Mouse (Mus musculus): ENCODE data around the gene Cops8.

The Cops8 gene

DNA sequence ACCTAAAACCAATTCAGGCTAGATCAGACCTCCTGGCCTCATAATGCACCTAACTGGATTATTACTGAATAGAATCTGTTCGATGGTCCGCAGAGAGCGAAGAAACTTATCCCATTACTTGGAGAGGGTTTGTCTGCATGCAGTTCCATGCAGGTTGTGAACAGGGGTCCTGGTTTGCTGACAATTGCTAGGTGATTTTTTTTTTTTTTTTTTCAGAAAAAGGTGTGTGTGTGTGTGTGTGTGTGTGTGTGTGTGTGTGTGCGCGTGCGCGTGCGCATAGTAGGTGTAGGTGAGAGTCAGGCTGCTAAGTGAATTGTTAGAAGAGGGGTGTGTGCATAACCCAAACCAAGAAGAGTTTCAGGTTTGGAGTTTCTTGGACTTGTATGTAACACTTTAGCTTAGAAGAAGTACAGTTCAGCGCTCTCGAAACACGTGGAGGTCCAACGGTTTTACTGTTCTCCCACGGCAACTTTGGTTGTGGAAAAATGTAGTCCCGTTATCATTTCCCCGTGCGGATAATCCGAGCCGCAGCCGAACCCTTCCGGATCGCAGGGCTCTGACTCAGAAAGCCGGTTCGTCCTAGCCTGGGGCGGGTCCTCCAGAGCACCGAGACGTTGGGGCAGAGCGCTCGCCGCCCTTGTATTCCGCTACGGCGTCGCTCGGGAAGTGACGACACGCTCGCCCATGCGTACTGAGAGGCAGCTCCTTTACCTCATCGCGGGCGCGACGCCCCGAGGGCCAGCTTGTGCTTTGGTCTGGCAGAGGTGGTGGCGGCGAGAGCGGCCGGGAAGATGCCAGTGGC is at the start of gene Cops8:
Gene Cops8 (plus strand): TSS at position 223 of the 802 bp plus-strand sequence.
- peak; percentile 97 for DNase-seq

DNA sequence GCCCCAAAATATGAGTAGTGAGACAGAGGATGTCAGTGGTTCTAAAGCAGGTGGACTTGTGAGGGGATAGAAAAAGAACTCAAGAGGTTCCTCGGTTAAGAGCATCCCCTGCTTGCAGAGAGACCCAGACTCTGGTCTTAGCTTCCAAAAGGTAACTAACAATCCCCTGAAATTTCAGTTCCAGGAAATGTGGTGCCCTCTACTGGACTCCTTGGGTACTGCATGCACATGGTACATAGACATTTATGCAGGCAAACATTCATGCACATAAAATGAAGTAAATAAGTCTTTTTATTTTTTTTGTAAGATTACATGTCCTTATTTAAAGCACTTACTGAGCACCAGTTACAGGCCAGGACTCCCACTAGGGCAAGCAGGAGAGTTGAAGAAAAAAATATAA is 45.6 kb upstream of the Cops8 start:
- DNase-seq, result peak; percentile 41

DNA sequence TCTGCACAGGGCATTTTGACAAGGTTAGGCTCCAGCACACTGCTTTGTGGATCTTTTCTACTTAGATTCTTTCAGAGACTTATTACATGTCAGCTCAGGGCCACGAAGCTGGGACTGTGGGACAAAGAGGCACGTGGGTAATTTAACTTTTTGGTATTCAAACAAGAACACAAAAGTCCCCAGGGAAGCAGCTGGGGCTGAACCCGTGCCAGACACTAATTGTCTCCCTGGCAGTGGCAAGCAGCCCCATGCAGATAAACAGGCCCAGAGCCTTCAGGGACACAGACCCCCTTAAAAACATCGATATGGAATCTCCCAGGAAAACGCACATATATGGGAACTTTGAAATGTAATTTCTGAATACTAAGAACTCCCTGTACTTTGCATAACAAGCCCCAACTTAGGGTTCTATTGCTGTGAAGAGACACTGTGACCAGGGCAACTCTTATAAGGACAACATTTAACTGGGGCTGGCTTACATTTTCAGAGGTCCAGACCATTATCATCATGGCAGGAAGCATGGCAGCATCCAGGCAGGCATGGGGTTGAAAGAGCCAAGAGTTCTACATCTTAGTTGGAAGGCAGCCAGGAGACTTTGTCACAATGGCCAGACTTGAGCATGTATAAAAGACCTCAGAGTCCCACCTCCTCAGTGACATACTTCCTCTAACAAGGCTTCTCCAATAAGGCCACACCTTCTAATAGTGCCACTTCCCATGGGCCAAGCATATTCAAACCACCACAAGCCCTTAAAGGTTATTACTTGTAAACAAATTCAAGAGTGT is 41.6 kb upstream of the Cops8 start:
- peak; percentile 39 for DNase-seq

GRCm38 (mm10) chr1:90563945-90564344 is 38.8 kb upstream of the Cops8 start:
- no peak for DNase-seq

- no peak for DNase-seq
These were observed 35.9 kb upstream of the Cops8 start for GRCm38 (mm10) chr1:90566664-90567440.

- no peak for DNase-seq
These were observed 28.9 kb upstream of the Cops8 start for GRCm38 (mm10) chr1:90573831-90574230.

DNA sequence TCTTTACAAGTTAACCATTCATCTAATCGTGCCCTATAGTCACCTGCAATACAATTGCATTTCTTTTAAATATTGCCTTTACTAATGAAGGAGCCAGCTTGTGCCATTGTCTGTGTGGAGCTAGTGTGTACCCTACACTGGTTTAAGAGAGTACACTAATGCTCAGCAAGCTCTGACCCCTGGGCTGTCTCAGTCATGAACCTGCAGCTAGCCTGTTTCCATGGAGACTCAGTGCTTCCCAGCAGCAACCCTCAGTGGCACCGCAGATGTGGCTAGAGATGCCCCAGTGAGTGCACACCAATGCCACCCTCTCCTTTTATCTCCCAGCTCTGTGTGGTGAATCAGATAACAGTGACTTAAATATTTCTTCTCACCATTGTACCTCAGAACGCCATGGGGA is 27.9 kb upstream of the Cops8 start:
- no peak for DNase-seq

DNA sequence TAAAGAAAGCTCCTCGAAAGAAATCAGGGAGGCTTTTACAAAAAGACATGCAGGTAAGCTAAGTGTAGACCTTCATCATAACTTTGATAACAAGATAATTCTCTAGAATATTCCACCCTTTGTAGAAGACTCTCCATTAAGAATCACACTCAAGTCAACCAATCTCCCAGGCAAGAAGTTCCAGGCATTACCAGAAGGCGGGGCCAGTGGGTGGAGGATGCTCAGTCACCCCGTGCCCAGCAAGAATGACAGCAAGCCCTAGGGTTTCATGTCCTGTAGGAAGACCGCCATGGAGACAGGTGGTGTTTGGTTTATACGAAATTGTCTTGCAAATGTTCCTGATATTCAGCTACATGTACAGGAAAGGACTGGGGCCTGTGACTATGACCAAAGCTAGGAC is 25.4 kb upstream of the Cops8 start:
- DNase-seq, result no peak

- DNase-seq, result no peak
These were observed 20.1 kb upstream of the Cops8 start for GRCm38 (mm10) chr1:90582635-90583034.

DNA sequence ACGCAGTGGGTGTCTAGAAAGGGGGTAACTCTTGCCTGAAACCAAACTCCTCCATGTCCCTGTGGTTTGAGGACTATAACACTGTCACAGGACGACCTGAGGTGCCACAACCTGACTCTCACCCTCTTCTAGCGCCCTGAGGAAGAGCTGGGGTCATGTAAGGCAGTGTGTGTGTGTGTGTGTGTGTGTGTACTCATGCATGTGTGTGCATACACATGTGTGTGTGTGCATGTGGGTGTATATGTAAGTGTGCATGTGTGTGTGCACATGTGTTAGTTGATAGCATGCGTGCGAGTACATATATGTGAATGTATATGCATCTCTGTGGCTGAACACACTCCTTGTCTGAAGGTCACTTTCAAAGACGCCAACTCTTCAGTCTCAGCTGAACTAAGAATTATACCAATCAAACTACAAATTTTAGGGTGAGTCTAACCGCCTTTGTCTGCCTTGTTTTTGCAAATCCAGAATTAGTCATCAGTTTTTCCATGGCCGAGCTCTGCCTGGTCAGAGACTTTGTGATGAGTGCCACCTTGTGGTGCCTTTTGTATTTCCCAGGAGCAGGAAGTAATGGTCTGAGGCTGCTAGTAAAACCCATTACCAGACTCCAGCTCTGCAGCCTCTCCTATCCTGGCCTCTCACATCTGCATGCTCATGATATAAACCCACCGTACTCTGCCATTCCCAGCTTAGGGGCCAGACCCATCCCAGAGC is 14.6 kb upstream of the Cops8 start:
- peak; percentile 91 for DNase-seq

DNA sequence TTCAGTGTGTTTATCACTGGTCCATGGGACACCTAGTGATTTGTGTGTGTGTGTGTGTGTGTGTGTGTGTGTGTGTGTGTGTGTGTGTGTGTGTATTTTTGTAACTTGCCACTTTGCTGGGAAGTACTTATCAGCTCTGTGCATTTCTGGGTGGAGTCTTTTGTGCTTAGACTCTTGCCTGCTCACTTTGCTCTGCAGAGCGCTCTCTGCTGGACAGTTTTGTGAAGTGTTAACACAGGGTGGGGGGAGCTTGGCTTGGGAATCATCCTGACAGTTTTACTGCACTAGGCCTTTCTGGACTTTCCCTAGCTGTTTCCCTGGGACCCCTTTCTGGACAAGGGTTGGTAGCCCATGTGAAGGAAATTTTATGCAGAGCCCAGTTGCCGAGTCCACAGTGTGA is 12.0 kb upstream of the Cops8 start:
- DNase-seq, result peak; percentile 69

GRCm38 (mm10) chr1:90592784-90593183 is 10.0 kb upstream of the Cops8 start:
- peak; percentile 95 for DNase-seq

GRCm38 (mm10) chr1:90599226-90599625 is 3.6 kb upstream of the Cops8 start:
- DNase-seq, result no peak

DNA sequence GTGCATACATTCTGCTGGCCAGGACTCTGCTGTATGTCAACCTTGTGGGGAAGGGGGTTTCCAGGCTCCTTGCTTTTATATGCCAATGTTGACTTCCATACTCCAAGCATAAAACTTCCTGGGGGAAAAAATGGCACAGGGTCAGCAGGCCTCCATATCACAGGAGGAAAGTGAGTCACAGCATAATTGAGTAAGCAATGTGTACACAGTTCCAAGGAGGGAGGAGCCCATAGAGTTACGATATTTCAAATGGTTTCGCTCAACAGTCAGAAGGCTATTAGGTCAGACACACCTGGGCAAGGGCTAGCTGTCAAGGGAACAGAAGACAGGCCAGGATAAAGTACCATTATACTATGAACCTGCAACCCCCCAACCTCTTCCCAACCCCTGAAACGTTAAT is 1.7 kb upstream of the Cops8 start:
- no peak for DNase-seq

- DNase-seq, result no peak
These were observed 743 bp downstream of the Cops8 start for GRCm38 (mm10) chr1:90603561-90603887.

- DNase-seq, result no peak
These were observed 6.6 kb downstream of the Cops8 start for GRCm38 (mm10) chr1:90609363-90609762.

GRCm38 (mm10) chr1:90617258-90617657 is 14.5 kb downstream of the Cops8 start:
- DNase-seq, result no peak

GRCm38 (mm10) chr1:90633415-90634030 is 30.7 kb downstream of the Cops8 start:
- no peak for DNase-seq

DNA sequence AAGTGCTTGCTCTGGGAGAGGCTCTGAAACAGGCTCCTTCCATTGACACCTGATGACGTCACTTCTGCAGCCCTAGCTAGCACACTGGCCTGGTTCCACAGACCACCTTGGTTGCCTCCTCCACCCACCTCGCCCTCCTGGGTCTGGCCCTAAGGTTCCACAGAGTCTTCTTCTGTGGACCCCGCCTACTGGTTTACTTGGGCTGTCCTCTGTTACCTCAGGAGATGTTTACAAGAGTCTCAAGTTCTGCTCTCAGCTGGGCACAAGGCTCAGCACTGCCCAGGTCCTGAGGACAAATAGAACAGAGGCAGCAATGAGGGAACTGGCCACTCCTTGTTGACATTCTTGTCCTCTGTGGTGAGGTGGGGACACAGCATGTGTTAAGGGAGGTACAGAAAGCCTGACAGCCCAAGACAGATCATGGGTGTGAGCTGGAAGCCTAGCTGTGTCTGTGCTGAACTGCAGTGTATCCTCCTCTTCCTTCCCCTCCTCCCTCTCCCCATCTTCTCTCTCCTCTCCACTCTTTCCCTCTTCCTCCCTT is 31.5 kb downstream of the Cops8 start:
- DNase-seq, result no peak

- no peak for DNase-seq
These were observed 35.6 kb downstream of the Cops8 start for GRCm38 (mm10) chr1:90638335-90638734.

DNA sequence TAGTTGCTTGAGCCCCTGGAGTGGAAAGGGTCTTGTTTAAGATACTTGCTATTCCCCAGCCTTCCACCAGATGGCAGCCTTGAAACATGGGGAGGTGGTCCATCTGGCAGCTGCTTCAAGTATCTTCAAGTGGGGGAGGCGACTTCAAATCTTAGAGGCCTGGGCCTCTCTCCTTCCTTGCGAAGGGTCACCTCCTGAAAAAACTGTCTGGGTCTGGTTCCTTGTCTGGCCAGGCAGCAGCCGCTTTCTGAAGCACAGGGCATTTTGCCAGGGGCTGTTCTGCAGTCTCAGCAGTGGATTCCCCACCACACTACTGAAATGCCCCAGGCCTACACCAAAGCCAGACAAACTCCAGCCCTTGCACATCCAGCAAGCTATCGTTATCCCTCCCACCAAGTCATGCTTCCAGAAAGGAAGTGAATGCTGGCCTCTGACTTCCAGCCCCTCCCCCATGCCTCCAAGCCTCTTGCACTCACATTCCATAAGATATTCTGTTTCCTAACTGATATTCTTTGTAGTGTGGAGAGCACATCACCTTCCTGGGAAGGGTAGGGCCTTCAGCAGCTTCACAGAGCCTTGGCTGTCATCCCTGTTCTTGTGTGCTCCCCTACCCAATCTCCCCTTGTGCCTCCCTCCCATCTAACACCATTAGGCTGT is 48.1 kb downstream of the Cops8 start:
- peak; percentile 81 for DNase-seq

- no peak for DNase-seq
These were observed 49.0 kb downstream of the Cops8 start for GRCm38 (mm10) chr1:90651781-90652180.

Data from right cerebral cortex, postnatal 4 days (tissue).